Mouse (Mus musculus): ENCODE measurements around the gene Pde4a. TPM values are rescaled to one million over a fixed set of nuclear protein-coding genes. Genes with fewer than 3 reads are reported as not detected.
"Not testable (repeated sequence)": the region's sequence is repeated elsewhere in the genome, so short reads cannot be mapped to it uniquely, and the experiment has no call there.

The Pde4a gene
- polyA plus RNA-seq, 1 experiment: 7.4 TPM

GRCm38 (mm10) chr9:21220490-21221382, 55.2 kb downstream of the Pde4a start:
- no peaks in the 10 kb centered on the region for H3K27me3 ChIP-seq (ENCODE audit: control insufficient read depth, insufficient read depth, insufficient read length)
- no peak overlapping the region for H3K4me3 ChIP-seq (ENCODE audit: insufficient read depth, poor library complexity, severe bottlenecking)
- H3K36me3 ChIP-seq (ENCODE audit: control insufficient read depth, insufficient read depth): no peaks in the 10 kb centered on the region
- no peak overlapping the region for H3ac ChIP-seq (ENCODE audit: control insufficient read depth, insufficient read length, low read depth)
- H3K79me3 ChIP-seq (ENCODE audit: low read depth): no peaks in the 10 kb centered on the region
- H3K79me2 ChIP-seq (ENCODE audit: control insufficient read depth, insufficient read depth): no peaks in the 10 kb centered on the region
- no peak for TF ChIP-seq FOSL1 (IDR thresholded peaks at IDR 0.05; ENCODE audit: insufficient read depth, low read length, poor library complexity, severe bottlenecking)
- TF ChIP-seq MYOD1 (IDR thresholded peaks at IDR 0.05; ENCODE audit: control insufficient read depth, insufficient read length, low read depth): no peak
- TF ChIP-seq CTCF (IDR thresholded peaks at IDR 0.05; ENCODE audit: control insufficient read depth, insufficient read depth, insufficient read length): peak; percentile 36

DNA sequence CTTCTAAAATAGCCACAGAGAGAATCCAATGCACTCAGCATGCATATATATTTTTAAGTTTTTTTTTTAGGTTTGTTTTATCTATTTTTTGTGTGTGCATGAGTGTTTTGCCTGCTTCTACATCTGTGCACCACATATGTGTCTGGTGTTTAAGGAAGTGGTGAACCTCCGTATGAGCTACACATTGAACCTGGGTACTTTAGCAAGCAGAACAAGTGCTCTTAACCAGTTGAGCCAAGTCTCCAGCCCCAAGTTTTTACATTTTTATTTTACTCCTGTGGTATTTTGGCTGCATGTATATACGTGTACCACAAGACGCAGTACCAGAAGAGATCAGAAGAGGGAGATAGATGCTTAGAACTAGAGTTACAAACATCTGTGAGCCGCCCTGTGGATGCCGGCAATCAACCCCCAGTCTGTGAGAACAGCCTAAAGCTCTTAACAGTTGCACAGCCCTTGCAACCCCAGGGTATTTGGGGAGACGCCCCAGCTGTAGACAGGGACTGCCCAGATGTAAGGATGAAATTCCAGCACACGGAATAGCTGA, 55.9 kb downstream of the Pde4a start:
- no peaks in the 10 kb centered on the region for H3K27me3 ChIP-seq (ENCODE audit: control insufficient read depth, insufficient read depth, insufficient read length)
- no peaks in the 10 kb centered on the region for H3K79me2 ChIP-seq (ENCODE audit: control insufficient read depth, insufficient read depth)
- no peaks in the 10 kb centered on the region for H3K36me3 ChIP-seq (ENCODE audit: control insufficient read depth, insufficient read depth)
- no peaks in the 10 kb centered on the region for H3K79me3 ChIP-seq (ENCODE audit: low read depth)
- no peak for TF ChIP-seq USF1 (IDR thresholded peaks at IDR 0.05; ENCODE audit: low read depth)
- TF ChIP-seq CEBPB (IDR thresholded peaks at IDR 0.05; ENCODE audit: low read depth): no peak
- no peak for TF ChIP-seq MAX (IDR thresholded peaks at IDR 0.05)
- no peak for TF ChIP-seq FOSL1 (IDR thresholded peaks at IDR 0.05; ENCODE audit: insufficient read depth, low read length, poor library complexity, severe bottlenecking)
- TF ChIP-seq MYOD1 (IDR thresholded peaks at IDR 0.05; ENCODE audit: control insufficient read depth, insufficient read length, low read depth): no peak
- TF ChIP-seq CTCF (IDR thresholded peaks at IDR 0.05; ENCODE audit: control insufficient read depth, insufficient read depth, insufficient read length): no peak
- no peak for TF ChIP-seq MYOG (IDR thresholded peaks at IDR 0.05; ENCODE audit: control insufficient read depth, extremely low read depth, insufficient read length)
- no peak overlapping the region for H3ac ChIP-seq (ENCODE audit: control insufficient read depth, insufficient read length, low read depth)
- no peak overlapping the region for H3K4me3 ChIP-seq (ENCODE audit: insufficient read depth, poor library complexity, severe bottlenecking)

- H3K79me3 ChIP-seq (ENCODE audit: low read depth); H3K79me2 ChIP-seq (ENCODE audit: control insufficient read depth, insufficient read depth); H3K27me3 ChIP-seq (ENCODE audit: control insufficient read depth, insufficient read depth, insufficient read length); H3ac ChIP-seq (ENCODE audit: control insufficient read depth, insufficient read length, low read depth); H3K36me3 ChIP-seq (ENCODE audit: control insufficient read depth, insufficient read depth); H3K4me3 ChIP-seq (ENCODE audit: insufficient read depth, poor library complexity, severe bottlenecking): not testable (repeated sequence)
Measured at GRCm38 (mm10) chr9:21223490-21223889, 58.0 kb downstream of the Pde4a start.

DNA sequence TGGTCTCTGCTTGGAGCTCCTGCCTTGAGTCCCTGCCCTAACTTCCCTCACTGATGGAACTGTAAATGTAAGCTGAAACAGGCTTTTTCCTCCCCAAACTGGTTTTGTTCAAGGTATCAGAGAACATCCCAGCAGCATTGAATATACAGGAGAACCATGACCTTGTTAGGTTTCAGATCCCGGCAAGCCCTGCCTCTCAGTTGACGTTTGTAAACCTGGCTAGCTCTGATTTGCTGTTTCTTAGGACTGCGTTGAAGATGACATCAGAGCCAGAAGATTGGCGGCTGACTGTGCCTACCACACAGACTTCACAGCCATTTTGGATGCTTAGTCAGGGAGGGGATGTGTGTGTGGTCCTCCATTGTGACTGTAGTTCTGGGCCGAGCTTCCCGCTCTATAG, 58.4 kb downstream of the Pde4a start:
- TF ChIP-seq CTCF (IDR thresholded peaks at IDR 0.05; ENCODE audit: control insufficient read depth, insufficient read depth, insufficient read length): no peak
- no peak for TF ChIP-seq FOSL1 (IDR thresholded peaks at IDR 0.05; ENCODE audit: insufficient read depth, low read length, poor library complexity, severe bottlenecking)
- TF ChIP-seq USF1 (IDR thresholded peaks at IDR 0.05; ENCODE audit: low read depth): no peak
- TF ChIP-seq MAX (IDR thresholded peaks at IDR 0.05): no peak

GRCm38 (mm10) chr9:21224576-21225414, 59.3 kb downstream of the Pde4a start:
- TF ChIP-seq FOSL1 (IDR thresholded peaks at IDR 0.05; ENCODE audit: insufficient read depth, low read length, poor library complexity, severe bottlenecking) (no peak), USF1 (IDR thresholded peaks at IDR 0.05; ENCODE audit: low read depth) (no peak), MAX (IDR thresholded peaks at IDR 0.05) (peak; percentile 46)
- Histone ChIP-seq H3K79me3 (ENCODE audit: low read depth) (no peaks in the 10 kb centered on the region), H3K27me3 (ENCODE audit: control insufficient read depth, insufficient read depth, insufficient read length) (no peaks in the 10 kb centered on the region), H3ac (ENCODE audit: control insufficient read depth, insufficient read length, low read depth) (no peak overlapping the region), H3K36me3 (ENCODE audit: control insufficient read depth, insufficient read depth) (peaks cover 2% of the 10 kb centered on the region), H3K79me2 (ENCODE audit: control insufficient read depth, insufficient read depth) (no peaks in the 10 kb centered on the region), H3K4me3 (ENCODE audit: insufficient read depth, poor library complexity, severe bottlenecking) (no peak overlapping the region)

More for the DNA sequence above, 58.4 kb downstream of the Pde4a start:
- H3K36me3 ChIP-seq (ENCODE audit: control insufficient read depth, insufficient read depth): no peaks in the 10 kb centered on the region
- H3K79me3 ChIP-seq (ENCODE audit: low read depth): no peaks in the 10 kb centered on the region
- H3K79me2 ChIP-seq (ENCODE audit: control insufficient read depth, insufficient read depth): no peaks in the 10 kb centered on the region
- H3K4me3 ChIP-seq (ENCODE audit: insufficient read depth, poor library complexity, severe bottlenecking): no peak overlapping the region
- no peak overlapping the region for H3ac ChIP-seq (ENCODE audit: control insufficient read depth, insufficient read length, low read depth)
- no peaks in the 10 kb centered on the region for H3K27me3 ChIP-seq (ENCODE audit: control insufficient read depth, insufficient read depth, insufficient read length)

DNA sequence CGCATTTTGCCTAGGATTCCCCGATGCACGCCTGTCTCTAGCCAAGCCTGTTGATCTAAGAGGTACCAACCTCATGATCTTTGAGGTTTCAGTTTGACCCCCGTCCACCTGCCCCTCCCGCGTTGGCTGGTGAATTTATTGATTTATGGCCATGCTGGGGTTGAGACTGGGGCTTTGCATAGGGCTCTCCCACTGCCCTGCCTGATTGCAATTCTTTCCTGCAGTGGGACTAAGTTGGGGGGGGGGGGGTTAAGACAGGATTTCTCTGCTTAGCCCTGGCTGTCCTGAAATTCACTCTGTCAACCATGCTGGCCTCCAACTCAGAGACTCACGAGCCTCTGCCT, 59.9 kb downstream of the Pde4a start:
- Histone ChIP-seq H3ac (ENCODE audit: control insufficient read depth, insufficient read length, low read depth) (peak overlapping the region; percentile 16), H3K36me3 (ENCODE audit: control insufficient read depth, insufficient read depth) (peaks cover 7% of the 10 kb centered on the region), H3K79me3 (ENCODE audit: low read depth) (no peaks in the 10 kb centered on the region), H3K4me3 (ENCODE audit: insufficient read depth, poor library complexity, severe bottlenecking) (no peak overlapping the region), H3K79me2 (ENCODE audit: control insufficient read depth, insufficient read depth) (no peaks in the 10 kb centered on the region), H3K27me3 (ENCODE audit: control insufficient read depth, insufficient read depth, insufficient read length) (no peaks in the 10 kb centered on the region)
- TF ChIP-seq USF1 (IDR thresholded peaks at IDR 0.05; ENCODE audit: low read depth) (no peak), MYOG (IDR thresholded peaks at IDR 0.05; ENCODE audit: control insufficient read depth, extremely low read depth, insufficient read length) (no peak), MYOD1 (IDR thresholded peaks at IDR 0.05; ENCODE audit: control insufficient read depth, insufficient read length, low read depth) (no peak), FOSL1 (IDR thresholded peaks at IDR 0.05; ENCODE audit: insufficient read depth, low read length, poor library complexity, severe bottlenecking) (no peak), CEBPB (IDR thresholded peaks at IDR 0.05; ENCODE audit: low read depth) (no peak), CTCF (IDR thresholded peaks at IDR 0.05; ENCODE audit: control insufficient read depth, insufficient read depth, insufficient read length) (no peak), MAX (IDR thresholded peaks at IDR 0.05) (no peak)

Measured in C2C12 (cell line).